Mouse (Mus musculus) ES-CJ7 (cell line): ENCODE measurements at regions not wholly inside any gene's neighbourhood (a gene's known extent, or its start where the extent isn't known, plus 50 kb on each side); places are given as distances from the start of the nearest gene placed in this dataset.

Experiments
- DNase-seq: peaks from one replicate; pipeline ENCODE4 v3.0.0; 2011; ENCODE audit warnings: low read depth, low spot score

DNA sequence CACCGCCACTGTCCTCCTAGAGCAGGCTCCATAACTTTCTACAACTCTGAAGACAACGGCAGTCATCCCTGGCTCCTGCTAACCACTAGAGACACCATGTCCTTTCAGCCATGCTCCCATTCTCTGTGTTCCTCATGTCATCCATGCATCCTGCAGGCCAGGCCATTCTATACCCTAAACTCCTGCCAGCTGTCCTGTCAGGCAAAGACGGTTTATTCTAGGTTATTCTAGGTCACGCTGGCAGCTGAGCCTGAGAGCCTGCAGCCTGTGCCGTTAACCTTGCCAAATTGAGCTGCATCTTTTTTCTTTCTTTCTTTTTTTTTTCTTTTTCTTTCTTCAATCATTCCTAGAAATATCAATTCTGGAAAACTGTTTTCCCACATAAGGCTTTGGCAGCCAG is 406.0 kb upstream of the Acvr2a start:
- DNase-seq, result no peak

DNA sequence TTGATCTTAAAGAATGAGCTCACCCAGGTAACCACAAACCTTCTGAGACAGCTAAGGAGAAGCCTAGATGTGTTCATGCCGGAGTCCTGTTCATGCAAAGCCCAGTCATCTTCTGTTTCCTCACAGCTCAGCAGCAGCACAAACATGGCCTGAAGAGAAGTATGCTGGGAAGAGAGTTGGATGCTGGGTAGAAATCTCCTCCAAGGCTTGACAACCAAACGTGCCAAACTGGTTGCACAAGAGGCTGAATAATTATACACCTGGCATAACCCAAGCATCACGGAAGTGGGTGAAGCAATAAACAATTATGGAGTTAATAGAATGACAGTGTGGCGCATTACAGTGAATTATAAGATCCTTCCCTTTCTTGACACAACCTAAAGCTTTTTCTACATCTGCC is 404.0 kb upstream of the Acvr2a start:
- DNase-seq, result no peak

DNA sequence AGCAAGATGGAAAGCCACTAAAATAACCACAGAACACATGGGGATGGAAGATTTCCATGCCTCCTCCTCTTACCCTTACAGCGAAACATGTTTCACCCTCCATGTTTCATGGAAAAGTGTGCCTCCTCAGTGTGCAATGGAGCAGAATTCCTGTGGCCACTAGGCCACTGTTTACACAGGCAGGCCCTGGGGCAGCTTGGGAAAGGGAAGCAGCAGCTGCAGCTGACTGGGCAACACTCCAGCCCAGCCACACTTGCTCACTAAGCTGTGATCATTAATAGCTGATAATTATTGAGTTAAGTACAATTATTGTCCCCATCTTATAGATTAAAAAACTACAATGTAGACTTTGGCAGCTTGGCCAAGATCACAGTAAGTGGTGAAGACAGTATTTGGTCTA is 402.5 kb upstream of the Acvr2a start:
- no peak for DNase-seq

DNA sequence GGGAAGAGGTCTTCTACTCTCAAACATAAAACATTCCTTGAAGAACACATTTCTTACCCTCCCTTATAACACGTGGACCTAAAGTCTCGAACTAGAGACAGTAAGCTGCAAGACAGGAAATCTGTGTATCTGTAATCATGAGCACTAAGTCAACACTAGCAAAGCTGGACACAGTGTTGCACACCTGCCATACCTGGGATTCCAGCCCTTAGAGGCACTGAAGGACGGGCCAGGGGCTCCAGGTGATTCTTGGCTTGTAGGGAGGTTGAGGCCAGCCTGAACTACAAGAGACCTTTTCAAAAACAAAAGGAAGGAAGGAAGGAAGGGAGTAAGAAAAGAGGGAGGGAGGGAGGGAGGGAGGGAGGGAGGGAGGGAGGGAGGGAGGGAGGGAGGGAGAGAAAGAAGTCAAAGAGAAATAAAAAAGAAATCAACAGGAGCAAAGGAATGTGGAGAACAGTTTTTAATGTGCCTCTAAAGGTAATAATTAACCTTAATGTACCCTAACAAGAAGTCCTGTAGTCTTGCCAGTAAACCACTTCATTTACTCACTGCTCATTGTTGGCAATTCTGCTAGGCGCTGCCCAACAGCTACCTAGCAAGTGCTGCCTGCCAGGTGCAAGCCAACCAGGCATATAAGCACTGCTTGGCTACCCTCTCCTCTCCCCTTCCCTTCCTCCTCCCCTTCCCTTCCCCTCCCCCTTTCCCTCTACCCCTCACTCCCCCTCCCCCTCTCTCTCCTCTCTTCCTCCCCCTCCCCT is 401.0 kb upstream of the Acvr2a start:
- DNase-seq, result no peak

GRCm38 (mm10) chr2:48414596-48415481 is 399.1 kb upstream of the Acvr2a start:
- no peak for DNase-seq

GRCm38 (mm10) chr2:48416207-48416750 is 397.6 kb upstream of the Acvr2a start:
- no peak for DNase-seq

DNA sequence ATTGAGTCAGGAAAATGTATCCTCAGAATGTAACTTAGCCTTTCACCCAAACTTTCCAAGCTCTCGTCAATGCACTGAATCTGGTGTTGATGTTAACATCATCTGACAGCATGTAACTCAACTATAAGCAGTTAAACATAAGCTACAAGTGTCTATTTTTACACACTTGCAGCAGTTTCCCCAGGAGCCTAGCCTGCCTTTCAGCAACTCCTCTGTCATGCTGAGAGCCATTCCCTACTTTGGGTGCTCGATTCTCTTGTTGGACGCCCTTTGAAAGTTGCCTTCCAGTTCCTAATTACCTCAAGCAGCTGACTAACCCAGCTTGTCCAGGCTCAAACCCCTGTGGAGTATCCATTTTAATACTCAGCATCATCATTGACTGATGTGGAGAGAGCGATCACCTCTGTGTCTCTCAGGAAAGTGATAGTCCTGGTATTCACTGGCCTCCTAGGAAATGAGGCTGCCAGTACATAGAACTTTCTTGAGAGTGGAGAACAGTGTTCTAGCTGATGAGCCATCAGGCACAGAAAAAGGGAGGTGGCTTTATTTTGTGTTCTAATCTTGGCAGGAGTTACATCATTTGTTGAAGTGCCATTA is 396.8 kb upstream of the Acvr2a start:
- DNase-seq, result no peak

DNA sequence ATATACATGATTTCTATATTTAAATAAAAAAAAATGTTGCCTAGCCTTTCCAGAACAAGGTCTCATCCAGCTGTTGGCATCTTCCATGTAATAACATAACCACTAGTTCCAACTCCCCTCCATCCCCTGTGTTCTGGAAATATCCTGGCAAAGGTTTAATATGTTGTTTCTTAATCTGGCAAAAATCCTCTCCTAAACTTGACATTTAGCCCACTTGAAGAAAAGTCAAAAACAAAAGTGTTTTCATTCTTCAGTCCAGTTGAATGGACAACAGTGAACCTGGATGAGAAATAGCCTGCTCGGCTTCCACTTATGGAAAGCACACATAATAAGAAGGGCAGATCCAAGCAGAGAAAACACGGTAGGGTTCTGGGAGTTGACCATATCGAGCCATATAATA is 393.1 kb upstream of the Acvr2a start:
- DNase-seq, result no peak

- no peak for DNase-seq
These were observed 390.0 kb upstream of the Acvr2a start for GRCm38 (mm10) chr2:48423861-48424442.

- DNase-seq, result no peak
These were observed 389.3 kb upstream of the Acvr2a start for GRCm38 (mm10) chr2:48424562-48424961.

GRCm38 (mm10) chr2:48425200-48426090 is 388.5 kb upstream of the Acvr2a start:
- DNase-seq, result no peak

GRCm38 (mm10) chr2:48432545-48432944 is 381.4 kb upstream of the Acvr2a start:
- DNase-seq, result no peak

DNA sequence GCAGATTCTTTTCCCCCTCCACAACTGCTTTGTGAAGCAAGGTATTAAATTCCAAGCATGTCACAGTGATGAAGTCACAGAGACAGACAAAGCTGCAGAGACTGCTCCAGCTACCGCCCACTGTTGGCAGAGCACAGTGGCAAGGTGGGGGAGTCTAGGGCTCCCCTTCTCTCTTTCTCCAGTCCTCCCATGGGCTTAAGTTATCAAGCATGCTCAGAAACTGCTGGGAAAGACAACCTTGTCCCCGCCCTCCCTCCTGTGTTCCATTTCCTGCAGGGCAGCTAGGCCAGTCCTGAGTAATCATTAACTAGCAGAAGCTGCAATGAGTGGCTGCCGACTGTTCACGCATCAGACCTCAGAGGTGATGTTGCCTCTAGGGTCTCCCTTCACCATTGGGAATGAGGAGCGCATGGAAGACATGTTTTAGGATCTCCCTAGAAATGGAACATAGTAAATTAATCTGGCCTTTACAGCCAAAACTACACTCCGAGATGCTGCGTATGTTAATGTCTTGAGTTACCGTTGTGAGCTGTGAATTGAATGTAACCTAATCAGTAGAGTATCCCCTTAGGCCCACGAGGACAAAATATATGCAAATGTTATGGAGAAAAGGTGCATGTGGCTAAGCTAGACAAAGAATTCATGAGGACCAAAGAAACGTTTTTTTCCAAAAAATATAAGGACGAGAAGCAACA is 372.5 kb upstream of the Acvr2a start:
- DNase-seq, result peak; percentile 9

DNA sequence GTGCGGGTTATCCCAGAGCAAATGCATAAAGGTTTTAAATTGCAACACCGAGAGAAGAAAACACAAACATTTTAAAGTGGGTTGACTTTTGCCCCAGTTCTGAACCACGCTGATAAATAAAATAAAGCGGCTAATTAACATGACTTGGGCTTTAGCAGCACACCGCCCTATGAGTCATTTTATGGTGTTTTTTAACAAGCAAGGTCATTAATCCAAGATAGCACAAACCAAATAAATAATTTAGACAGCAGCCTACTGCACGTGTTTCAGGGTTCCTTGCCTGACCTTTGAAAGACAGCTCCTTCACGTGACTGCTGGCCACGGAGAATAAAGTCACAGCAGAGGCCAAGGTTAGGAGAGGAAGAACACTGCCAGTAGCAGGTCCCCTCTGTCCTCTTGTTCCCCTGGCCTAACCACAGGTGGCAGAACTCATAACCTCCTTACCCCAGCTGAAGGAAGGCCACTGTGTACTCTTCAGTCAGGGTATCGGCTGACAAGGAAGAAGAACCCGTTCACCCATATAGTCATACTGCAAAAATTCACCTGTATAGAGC is 371.8 kb upstream of the Acvr2a start:
- DNase-seq, result no peak

GRCm38 (mm10) chr2:48445898-48446604 is 367.9 kb upstream of the Acvr2a start:
- DNase-seq, result no peak

DNA sequence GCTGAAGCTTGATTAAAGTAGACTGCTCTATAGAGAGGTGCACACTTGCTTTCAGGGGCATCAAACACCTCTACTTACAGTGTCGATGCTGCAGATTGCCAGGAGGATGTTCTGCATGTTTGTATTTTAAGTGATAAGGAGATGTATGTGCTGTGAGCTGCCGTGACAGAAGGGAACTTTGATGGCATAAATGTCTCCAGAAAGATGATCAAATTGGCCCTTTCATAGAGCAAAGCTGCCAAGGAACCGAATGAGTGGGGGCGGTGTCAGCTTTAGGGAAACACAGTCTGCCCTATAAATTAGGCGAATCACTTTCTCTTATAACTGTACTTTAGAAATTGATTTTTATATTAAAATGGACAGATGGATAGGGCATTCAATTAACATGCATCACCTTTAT is 367.3 kb upstream of the Acvr2a start:
- no peak for DNase-seq

GRCm38 (mm10) chr2:48449165-48449842 is 364.6 kb upstream of the Acvr2a start:
- DNase-seq, result no peak
